Mouse (Mus musculus): ENCODE results near the gene Usp11. TPM values are rescaled to one million over a fixed set of nuclear protein-coding genes. Genes with fewer than 3 reads are reported as not detected.

The Usp11 gene
- total RNA-seq, 2 experiments from 2014 or later = 26.7 to 30.0 TPM

Other genes with a start within 250 kb of the Usp11 start
- 1 to 10 TPM in 1 of 2 experiments, under 1 TPM in 1; 0.67 to 3.4 TPM for gene Rgn, start 154.1 kb upstream of the Usp11 start, total RNA-seq (2021)
- 10 to 100 TPM; 37.6 to 38.5 TPM for gene Rbm10, start 86.4 kb upstream of the Usp11 start, total RNA-seq (2021)
- gene Ndufb11, start 86.3 kb upstream of the Usp11 start, total RNA-seq (2021) = 100 to 1,000 TPM; 330 to 353 TPM
- gene Uba1, start 45.6 kb upstream of the Usp11 start, total RNA-seq (2021) = 100 to 1,000 TPM; 372 to 497 TPM
- gene Cdk16, start 16.0 kb upstream of the Usp11 start, total RNA-seq (2021) = 100 to 1,000 TPM; 154 to 171 TPM
- 100 to 1,000 TPM; 108 to 123 TPM for gene Araf, start 93.9 kb downstream of the Usp11 start, total RNA-seq (2021)
- 10 to 100 TPM; 20.9 to 32.1 TPM for gene Timp1, start 166.3 kb downstream of the Usp11 start, total RNA-seq (2021)
- 10 to 100 TPM in 1 of 2 experiments, 1 to 10 TPM in 1; 7.5 to 10.6 TPM for gene Syn1, start 217.1 kb downstream of the Usp11 start, total RNA-seq (2021)
- gene Cfp, start 227.6 kb downstream of the Usp11 start, total RNA-seq (2021) = 10 to 100 TPM in 1 of 2 experiments, 1 to 10 TPM in 1; 9.6 to 16.8 TPM
- gene Elk1, start 246.7 kb downstream of the Usp11 start, total RNA-seq (2021) = 10 to 100 TPM; 13.2 to 15.9 TPM